Mouse (Mus musculus) embryonic facial prominence, embryonic 11.5 days (tissue): ENCODE results near the gene Lilr4b. TPM values are rescaled to one million over a fixed set of nuclear protein-coding genes. Genes with fewer than 3 reads are reported as not detected.

Experiments used
- ATAC-seq: fragments of 200-750 bp; cut with Nextera tagmentation; replicated peaks from 2 replicates; pipeline ENCODE4 v1.8.0; 2017; ENCODE audit warnings: low read depth; ENCODE audit not compliant: insufficient number of reproducible peaks, low FRiP score, low TSS enrichment
- DNase-seq: peaks from one replicate; pipeline ENCODE4 v3.0.0-alpha.2; 2015; ENCODE audit warnings: low spot score
- H3K27ac ChIP-seq: fragments of 300-500 bp; sonication (generic); replicated peaks from 2 replicates; pipeline ENCODE4 v1.5.1; 2014; ENCODE audit warnings: mild to moderate bottlenecking, low read depth, low read length, control low read depth
- H3K27me3 ChIP-seq: fragments of 300-500 bp; sonication (generic); 2 replicates; pipeline ENCODE4 v1.6.1; 2014; ENCODE audit warnings: mild to moderate bottlenecking, low read length, moderate library complexity, mixed read lengths; ENCODE audit not compliant: control insufficient read depth, insufficient read depth
- H3K36me3 ChIP-seq: fragments of 300-500 bp; sonication (generic); replicated peaks from 2 replicates; pipeline ENCODE4 v1.6.1; 2014; ENCODE audit warnings: low read depth, mild to moderate bottlenecking, low read length, moderate library complexity, mixed read lengths; ENCODE audit not compliant: control insufficient read depth, insufficient read depth
- H3K4me1 ChIP-seq: fragments of 300-500 bp; sonication (generic); 2 replicates; pipeline ENCODE4 v1.6.1; 2014; ENCODE audit warnings: low read length, mixed read lengths; ENCODE audit not compliant: control insufficient read depth, insufficient read depth
- H3K4me2 ChIP-seq: fragments of 300-500 bp; sonication (generic); 2 replicates; pipeline ENCODE4 v1.6.1; 2014; ENCODE audit warnings: low read depth, mild to moderate bottlenecking, control low read depth, low read length, moderate library complexity
- H3K4me3 ChIP-seq: fragments of 300-500 bp; sonication (generic); 2 replicates; pipeline ENCODE4 v1.5.1; 2014; ENCODE audit warnings: low read depth, low read length, control low read depth
- H3K9ac ChIP-seq: fragments of 300-500 bp; sonication (generic); replicated peaks from 2 replicates; pipeline ENCODE4 v1.6.1; 2014; ENCODE audit warnings: mild to moderate bottlenecking, control low read depth, low read length
- H3K9me3 ChIP-seq: fragments of 300-500 bp; sonication (generic); replicated peaks from 2 replicates; pipeline ENCODE4 v1.6.1; 2016; ENCODE audit warnings: mild to moderate bottlenecking, low read length, inconsistent platforms, mixed read lengths; ENCODE audit not compliant: control insufficient read depth
- WGBS: fragments of 180-500 bp; shearing (Covaris S2); extraction: QIAGEN DNeasy Blood & Tissue Kit; methylation state at CpG from one replicate; pipeline ENCODE4 v1.1.7; 2014; 5-methylcytosine and 5-hydroxymethylcytosine counted together
- polyA plus RNA-seq: library from polyadenylated mRNA; unstranded; fragments of >200 nt; fragmentation: Nextera tagmentation; extraction: Ambion mirVana; gene quantifications from 2 replicates; pipeline ENCODE4 v1.2.1, GENCODE M21; 2014

Lilr4b gene
- polyA plus RNA-seq, 1 experiment from 2014 or later = not detected

DNA sequence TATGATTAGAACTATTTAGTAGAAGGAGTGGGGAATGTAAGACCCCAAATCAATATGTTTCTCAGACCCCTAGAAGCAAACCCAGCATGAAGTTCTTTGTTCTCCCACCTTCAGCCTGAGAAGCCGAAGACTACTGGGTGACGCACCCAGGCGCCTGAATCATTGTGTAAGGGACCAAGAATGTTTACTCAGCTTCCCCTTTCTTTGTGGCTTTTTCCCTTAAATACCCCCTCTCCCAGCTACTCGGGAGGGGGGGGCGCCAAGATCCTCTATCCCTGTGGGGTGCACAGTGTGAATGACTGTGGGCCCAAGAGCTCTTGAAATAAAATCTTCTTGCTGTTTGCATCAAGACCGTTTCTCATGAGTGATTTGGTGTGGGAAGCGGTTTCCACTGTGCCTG lies 50.4 kb downstream of the Lilr4b start:
- WGBS = 88% methylated on average over 7 of the region's 7 CpGs
- Histone ChIP-seq H3K27me3 (no peaks in the 10 kb centered on the region), H3K4me1 (no peaks in the 10 kb centered on the region), H3K27ac (no peak overlapping the region), H3K36me3 (no peaks in the 10 kb centered on the region), H3K9me3 (no peaks in the 10 kb centered on the region), H3K9ac (no peak overlapping the region), H3K4me2 (no peak overlapping the region), H3K4me3 (no peak overlapping the region)
- DNase-seq (no peak), ATAC-seq (no peak)

Other genes starting within 250 kb of the Lilr4b start
- gene Gm49339, start within 50 bp of the Lilr4b start, polyA plus RNA-seq = 0.74 TPM in 1 of 2 replicates, not detected in the other
- gene Lilrb4a, start 10.3 kb downstream of the Lilr4b start, polyA plus RNA-seq = 1.1 and 1.5 TPM in 2 replicates
- gene Fam162b, start 109.9 kb downstream of the Lilr4b start, polyA plus RNA-seq = 3.0 and 3.3 TPM in 2 replicates
- gene Gprc6a, start 150.8 kb downstream of the Lilr4b start, polyA plus RNA-seq = not detected in 2 replicates
- gene Rfx6, start 197.1 kb downstream of the Lilr4b start, polyA plus RNA-seq = 0.11 TPM in 1 of 2 replicates, not detected in the other